22 mouse cellular contexts compared by ENCODE assay signal in the genomic region with DNA sequence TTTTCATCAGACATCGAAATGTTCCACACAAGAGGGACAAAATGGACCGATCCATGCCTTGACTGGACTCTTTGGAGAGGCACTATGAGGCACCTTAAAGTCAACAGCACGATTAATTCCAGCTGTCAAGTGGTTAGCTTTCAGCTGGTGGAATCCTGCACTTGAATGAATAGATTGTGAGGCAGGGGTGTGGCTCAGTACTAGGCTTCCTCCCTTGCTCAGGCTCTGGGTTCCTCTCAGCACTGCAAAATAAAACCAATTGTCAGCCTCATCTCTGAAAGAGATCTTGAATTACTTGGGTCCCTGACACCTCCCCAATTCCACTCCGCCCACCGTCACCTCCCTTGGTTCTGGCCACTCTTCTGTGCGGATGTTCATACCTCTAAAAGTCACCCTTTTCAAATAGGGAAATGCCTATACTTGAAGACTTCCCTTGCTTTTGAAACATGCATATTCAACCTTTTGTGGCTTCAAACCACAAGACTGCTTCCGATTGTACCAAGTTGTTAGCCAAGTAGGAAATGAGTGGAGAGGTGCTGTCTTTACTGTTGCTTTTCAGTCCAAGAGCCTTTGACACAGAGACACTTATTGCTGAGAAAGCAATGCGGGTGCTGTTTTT.
DNase-seq lines count a peak whose midpoint lies in the region; ATAC-seq and TF ChIP-seq lines count a peak whose summit lies in the region.
"Had no signal": no experiment of that assay in that cellular context is flagged by ENCODE, and none has a peak within 500 bp of the region (broad histone marks: within the 10 kb centered on the region; RNA-seq: fewer than 3 reads in every experiment).

No protein-coding gene starts in this region.

- H3K4me2 ChIP-seq in intestine, postnatal 0 days (replicated peaks; ENCODE audit: low read depth) = no peak overlapping the region
- H3K4me2 ChIP-seq: embryonic facial prominence, embryonic 12.5 days; liver, embryonic 15.5 days; midbrain, embryonic 15.5 days; neural tube, embryonic 15.5 days had no signal

- no peak overlapping the region for H3K4me3 ChIP-seq in intestine, postnatal 0 days (ENCODE audit: low read depth, low read length)
- H3K4me3 ChIP-seq: embryonic facial prominence, embryonic 12.5 days; gastrocnemius, adult 2 months; hindbrain, embryonic 10.5 days; liver, embryonic 15.5 days; midbrain, embryonic 15.5 days; neural tube, embryonic 15.5 days had no signal

- DNase-seq in 416B (ENCODE audit: low read depth) (peak; percentile 85), ZHBTc4 (ENCODE audit: low read depth, low spot score) (peak; percentile 65)
- peak; percentile 56 for DNase-seq in CD4-positive helper T cell, adult 2 months (ENCODE audit: low read depth, low spot score)
- peak; percentile 31 for DNase-seq in induced T-regulatory cell, adult 2 months (ENCODE audit: low read depth)
- no peak for DNase-seq in kidney, postnatal 25 days
- DNase-seq in spleen, postnatal 4 days (ENCODE audit: low spot score in 2 of 2) = no peak
- no peak for DNase-seq in testis, postnatal 14 days (ENCODE audit: low spot score)
- DNase-seq: cerebellum, adult 11-12 months; cerebellum, postnatal 14 days; gastrocnemius, adult 2 months; kidney, adult 18-20 months; left cerebral cortex, postnatal 4 days; liver; lung, postnatal 10 days; thymus, adult 2 months had no signal

- H3K36me3 ChIP-seq in intestine, postnatal 0 days (ENCODE audit: control insufficient read depth, insufficient read depth) = no peaks in the 10 kb centered on the region; the same call in 1 of the 2 replicates
- H3K36me3 ChIP-seq: embryonic facial prominence, embryonic 12.5 days; hindbrain, embryonic 10.5 days; liver, embryonic 15.5 days; midbrain, embryonic 15.5 days; neural tube, embryonic 15.5 days had no signal

- no peak overlapping the region for H3K9ac ChIP-seq in intestine, postnatal 0 days (ENCODE audit: low read depth, low read length)
- H3K9ac ChIP-seq: embryonic facial prominence, embryonic 12.5 days; liver, embryonic 15.5 days; midbrain, embryonic 15.5 days; neural tube, embryonic 15.5 days had no signal

- no peak overlapping the region for H3K27ac ChIP-seq in intestine, postnatal 0 days (ENCODE audit: low read depth, low read length)
- H3K27ac ChIP-seq: embryonic facial prominence, embryonic 12.5 days; gastrocnemius, adult 2 months; hindbrain, embryonic 10.5 days; hindbrain, postnatal 0 days; liver, embryonic 15.5 days; midbrain, embryonic 15.5 days; neural tube, embryonic 15.5 days had no signal

- H3K9me3 ChIP-seq in intestine, postnatal 0 days (ENCODE audit: control insufficient read depth) = no peaks in the 10 kb centered on the region
- H3K9me3 ChIP-seq: embryonic facial prominence, embryonic 12.5 days; hindbrain, embryonic 10.5 days; liver, embryonic 15.5 days; midbrain, embryonic 15.5 days; neural tube, embryonic 15.5 days had no signal

- no peak for ATAC-seq in intestine, postnatal 0 days
- ATAC-seq: hindbrain, postnatal 0 days; midbrain, embryonic 15.5 days had no signal

- whole genome bisulfite sequencing in intestine, postnatal 0 days = 88% methylated on average over 8 of the region's 8 CpGs

- H3K4me1 ChIP-seq in intestine, postnatal 0 days (replicated peaks; ENCODE audit: control insufficient read depth, insufficient read depth, low read length) = no peaks in the 10 kb centered on the region
- H3K4me1 ChIP-seq: hindbrain, embryonic 10.5 days; liver, embryonic 15.5 days; midbrain, embryonic 15.5 days had no signal

- TF ChIP-seq CTCF in intestine, postnatal 0 days (IDR thresholded peaks at IDR 0.05; ENCODE audit: low read depth) = no peak

- no peaks in the 10 kb centered on the region for H3K27me3 ChIP-seq in intestine, postnatal 0 days (replicated peaks; ENCODE audit: control insufficient read depth, insufficient read depth, low read length)
- H3K27me3 ChIP-seq: embryonic facial prominence, embryonic 12.5 days; liver, embryonic 15.5 days; midbrain, embryonic 15.5 days; neural tube, embryonic 15.5 days had no signal

Comparison
In these comparisons a context has a peak if more than half of its experiments do, and no peak if none do; other contexts are left out.
1. DNase-seq: peak in 416B (single experiment), CD4-positive helper T cell, adult 2 months (single experiment), ZHBTc4 (single experiment) and induced T-regulatory cell, adult 2 months (single experiment); none in kidney, postnatal 25 days (0 of 2), spleen, postnatal 4 days (0 of 2) and testis, postnatal 14 days (single experiment).